Mouse (Mus musculus) stomach, postnatal 0 days (tissue): ENCODE measurements around the gene Htr5b.

Source experiments
- CTCF ChIP-seq: IDR thresholded peaks from 2 replicates; pipeline ENCODE4 v1.5.1; 2016; ENCODE audit warnings: antibody characterized with exemption, low read depth, mild to moderate bottlenecking, moderate library complexity
- EP300 ChIP-seq: optimal IDR thresholded peaks from 2 replicates; pipeline ENCODE3; 2016; ENCODE audit warnings: antibody characterized with exemption

DNA sequence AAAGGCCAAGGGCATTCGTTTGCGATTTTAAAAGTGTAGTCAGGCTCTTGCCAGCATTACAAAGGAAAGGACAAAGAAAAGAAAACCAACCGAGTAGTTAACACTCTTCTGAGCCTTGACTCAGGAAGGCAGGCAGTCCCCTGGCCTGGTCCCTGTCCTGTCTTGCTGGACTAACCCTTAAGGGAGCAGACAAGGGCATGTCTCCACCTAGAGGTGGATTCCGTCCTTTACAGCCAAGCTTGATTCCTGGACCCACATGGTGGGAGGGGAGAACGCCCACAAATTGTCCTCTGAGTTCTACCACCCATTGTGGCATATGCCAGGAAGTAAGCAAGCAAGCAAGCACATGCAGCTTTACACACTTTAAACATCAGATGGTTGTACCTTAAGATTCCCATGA is 38.0 kb downstream of the Htr5b start:
- TF ChIP-seq EP300: no peak
- peak; percentile 72 for TF ChIP-seq CTCF
